Mouse (Mus musculus): ENCODE results near the gene Krtap1-5. TPM values are rescaled to one million over a fixed set of nuclear protein-coding genes. Genes with fewer than 3 reads are reported as not detected.
"Not testable (repeated sequence)": the region's sequence is repeated elsewhere in the genome, so short reads cannot be mapped to it uniquely, and the experiment has no call there.

Gene Krtap1-5
- not detected in 2 replicates for total RNA-seq (2014; fragmentation: Nextera tagmentation)
- total RNA-seq (2017) = not detected in 2 replicates

DNA sequence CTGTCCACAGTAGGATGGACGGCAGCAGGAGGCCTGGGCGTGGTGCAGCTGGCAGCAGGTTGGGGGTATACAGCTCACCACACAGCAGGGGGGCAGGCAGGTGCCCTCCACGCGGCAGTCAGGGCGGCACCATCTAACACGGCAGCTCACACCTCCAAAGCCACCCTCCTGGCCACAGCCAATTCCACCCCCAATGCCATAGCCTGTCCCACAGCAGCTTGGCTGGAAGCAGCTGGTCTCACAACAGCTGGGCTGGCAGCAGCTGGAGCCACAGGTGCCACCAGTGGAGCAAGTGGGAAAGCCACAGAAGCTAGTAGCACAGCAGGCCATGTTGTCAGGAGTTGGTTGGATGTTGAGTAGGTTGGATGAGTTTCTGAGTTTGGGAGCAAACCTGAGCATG, at the start of gene Krtap1-5:
Krtap1-5 (minus strand) TSS at position 381 of the 400 bp plus-strand sequence.
- no peak for ATAC-seq (replicated peaks; ENCODE audit: low FRiP score, low TSS enrichment, poor library complexity, severe bottlenecking)

GRCm38 (mm10) chr11:99628138-99628537, 47.3 kb upstream of the Krtap1-5 start, which contains the start of gene Krtap4-1:
Gene Krtap4-1 (minus strand): TSS chr11:99628238.
- no peak for ATAC-seq (replicated peaks; ENCODE audit: low FRiP score, low TSS enrichment, poor library complexity, severe bottlenecking)

DNA sequence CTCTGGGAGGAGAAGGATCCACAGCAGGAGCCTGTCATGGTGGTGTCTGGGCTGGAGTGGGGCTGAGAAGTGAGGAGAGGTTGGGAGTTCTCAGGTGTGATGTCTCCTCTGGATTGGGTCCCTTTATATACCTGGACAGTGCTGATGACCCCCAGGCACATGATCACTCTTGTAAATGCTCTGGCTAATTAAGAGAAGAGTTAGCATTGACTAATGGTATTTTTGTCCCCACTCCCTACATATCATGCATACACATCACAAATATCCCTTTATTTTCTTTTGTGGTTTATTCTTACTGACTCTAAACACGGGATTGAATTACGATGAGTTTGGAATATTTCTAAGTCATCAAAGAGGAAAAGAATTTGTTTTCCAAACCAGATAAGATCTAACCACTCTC, 39.5 kb upstream of the Krtap1-5 start, which contains the start of gene Gm11562:
Gm11562 (minus strand) TSS at position 101 of the 400 bp plus-strand sequence.
- no peak for ATAC-seq (replicated peaks; ENCODE audit: low FRiP score, low TSS enrichment, poor library complexity, severe bottlenecking)

DNA sequence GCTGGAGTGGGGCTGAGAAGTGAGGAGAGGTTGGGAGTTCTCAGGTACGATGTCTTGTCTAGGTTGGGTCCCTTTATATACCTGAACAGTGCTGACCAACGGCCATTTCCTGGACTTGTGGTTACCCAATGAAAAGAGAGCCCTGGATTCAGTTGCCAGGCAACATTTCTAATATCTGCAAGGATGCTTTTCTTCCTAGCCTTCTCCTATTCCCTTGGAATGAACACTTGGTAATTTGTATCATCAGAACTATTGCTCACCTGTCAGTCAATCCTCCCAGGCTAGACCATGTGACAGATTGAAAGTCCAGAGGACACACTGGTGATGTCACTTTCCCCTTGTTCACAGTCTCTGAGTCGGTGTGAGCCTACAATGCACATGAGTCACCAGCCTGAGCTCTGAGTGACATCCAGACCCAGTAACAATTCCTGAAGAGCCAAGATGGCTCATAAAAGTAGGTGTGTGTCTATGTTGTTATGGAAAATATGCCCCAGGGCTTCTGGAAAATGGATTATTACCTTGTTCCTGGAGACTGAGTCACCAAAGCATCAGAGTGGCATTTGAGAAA, 34.1 kb upstream of the Krtap1-5 start, which contains the start of gene Krtap2-4:
Krtap2-4 (minus strand) TSS at position 51 of the 568 bp plus-strand sequence.
- no peak for ATAC-seq (replicated peaks; ENCODE audit: low FRiP score, low TSS enrichment, poor library complexity, severe bottlenecking)

GRCm38 (mm10) chr11:99610089-99610488, 29.3 kb upstream of the Krtap1-5 start, which contains the start of gene Gm11937:
Gene Gm11937 (minus strand): TSS chr11:99610189.
- ATAC-seq (replicated peaks; ENCODE audit: low FRiP score, low TSS enrichment, poor library complexity, severe bottlenecking) = not testable (repeated sequence)

- ATAC-seq (replicated peaks; ENCODE audit: low FRiP score, low TSS enrichment, poor library complexity, severe bottlenecking) = no peak
These were observed 28.3 kb upstream of the Krtap1-5 start for GRCm38 (mm10) chr11:99609126-99609525.

GRCm38 (mm10) chr11:99603208-99603607, 22.4 kb upstream of the Krtap1-5 start, which contains the start of gene Gm11938:
Gene Gm11938 (minus strand): TSS chr11:99603308.
- not testable (repeated sequence) for ATAC-seq (replicated peaks; ENCODE audit: low FRiP score, low TSS enrichment, poor library complexity, severe bottlenecking)

DNA sequence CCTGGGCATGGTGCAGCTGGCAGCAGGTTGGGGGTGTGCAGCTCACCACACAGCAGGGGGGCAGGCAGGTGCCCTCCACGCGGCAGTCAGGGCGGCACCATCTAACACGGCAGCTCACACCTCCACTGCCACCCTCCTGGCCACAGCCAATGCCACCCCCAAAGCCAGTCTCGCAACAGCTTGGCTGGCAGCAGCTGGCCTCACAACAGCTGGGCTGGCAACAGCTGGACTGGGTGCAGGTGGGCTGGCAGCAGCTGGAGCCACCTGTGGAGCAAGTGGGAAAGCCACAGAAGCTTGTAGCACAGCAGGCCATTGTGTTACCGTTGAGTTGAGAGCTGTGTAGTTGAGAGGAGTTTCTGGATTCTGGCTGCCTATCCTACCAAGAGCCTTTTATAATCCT, 16.9 kb upstream of the Krtap1-5 start, which contains the start of gene Krtap9-3:
Krtap9-3 (minus strand) TSS at position 364 of the 400 bp plus-strand sequence.
- ATAC-seq (replicated peaks; ENCODE audit: low FRiP score, low TSS enrichment, poor library complexity, severe bottlenecking) = not testable (repeated sequence)

- ATAC-seq (replicated peaks; ENCODE audit: low FRiP score, low TSS enrichment, poor library complexity, severe bottlenecking) = no peak
These were observed 10.2 kb upstream of the Krtap1-5 start, which contains the start of gene Krtap1-3 for GRCm38 (mm10) chr11:99590981-99591380. Gene Krtap1-3 (minus strand): TSS chr11:99591339.

DNA sequence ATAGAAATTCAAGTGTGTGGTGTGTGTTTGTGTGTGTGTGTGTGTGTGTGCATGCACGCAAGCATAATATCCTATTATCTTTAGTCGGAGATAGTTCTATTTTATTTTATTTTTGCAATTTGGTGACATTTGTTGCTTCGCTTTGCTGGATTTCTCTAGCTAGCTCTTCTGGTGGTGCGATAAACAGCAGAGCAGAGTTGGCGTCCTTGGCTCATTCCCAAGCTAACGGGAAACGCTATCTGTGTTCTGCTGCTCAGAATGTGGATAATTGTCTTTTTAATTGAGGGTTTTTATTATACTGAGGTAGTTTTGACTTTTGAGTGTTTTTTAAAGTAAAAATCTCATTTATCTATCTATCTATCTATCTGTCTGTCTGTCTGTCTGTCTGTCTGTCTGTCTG, 4.3 kb upstream of the Krtap1-5 start:
- no peak for ATAC-seq (replicated peaks; ENCODE audit: low FRiP score, low TSS enrichment, poor library complexity, severe bottlenecking)

- no peak for ATAC-seq (replicated peaks; ENCODE audit: low FRiP score, low TSS enrichment, poor library complexity, severe bottlenecking)
These were observed 2.5 kb upstream of the Krtap1-5 start, which contains the start of gene Krtap1-4 for GRCm38 (mm10) chr11:99583245-99583704. Gene Krtap1-4 (minus strand): TSS chr11:99583654.

DNA sequence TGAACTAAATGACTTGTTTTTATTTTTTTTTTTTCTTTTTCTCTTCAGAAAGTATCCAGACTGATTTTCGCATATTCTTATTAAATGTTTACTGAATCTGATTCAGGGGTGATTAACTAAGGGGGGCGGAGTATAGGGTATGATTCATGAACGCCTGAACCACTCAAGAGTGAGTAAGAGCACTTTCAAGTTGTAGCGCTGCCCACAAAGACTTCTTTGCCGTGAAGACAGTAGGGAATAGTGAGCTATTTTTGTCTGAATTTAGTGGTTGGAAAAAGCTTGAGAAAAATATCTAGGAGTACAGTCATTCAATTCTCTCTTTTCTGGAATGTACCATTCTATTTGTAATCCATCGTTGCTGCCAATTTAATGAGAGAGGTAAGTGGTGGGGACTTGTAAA, 748 bp upstream of the Krtap1-5 start:
- ATAC-seq (replicated peaks; ENCODE audit: low FRiP score, low TSS enrichment, poor library complexity, severe bottlenecking) = no peak

DNA sequence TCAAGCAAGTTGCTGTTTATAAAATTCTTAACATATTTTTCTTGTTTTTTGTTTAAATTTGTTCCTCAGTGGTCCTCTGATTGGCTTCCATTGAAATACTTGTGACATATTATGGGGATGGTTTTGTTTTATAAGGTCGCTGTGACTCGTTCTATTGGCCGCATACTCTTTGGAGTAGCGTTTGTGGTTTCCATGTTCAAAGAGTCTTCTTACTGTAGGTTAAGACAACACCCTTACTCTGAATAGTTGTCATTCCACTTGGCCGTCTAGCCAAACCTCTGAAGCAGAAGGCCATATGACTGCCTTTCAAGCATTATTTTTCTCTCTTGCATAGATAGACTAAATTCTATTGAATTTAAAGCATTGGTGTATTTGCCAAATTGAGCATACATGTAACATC, 235 bp upstream of the Krtap1-5 start:
- ATAC-seq (replicated peaks; ENCODE audit: low FRiP score, low TSS enrichment, poor library complexity, severe bottlenecking) = no peak

DNA sequence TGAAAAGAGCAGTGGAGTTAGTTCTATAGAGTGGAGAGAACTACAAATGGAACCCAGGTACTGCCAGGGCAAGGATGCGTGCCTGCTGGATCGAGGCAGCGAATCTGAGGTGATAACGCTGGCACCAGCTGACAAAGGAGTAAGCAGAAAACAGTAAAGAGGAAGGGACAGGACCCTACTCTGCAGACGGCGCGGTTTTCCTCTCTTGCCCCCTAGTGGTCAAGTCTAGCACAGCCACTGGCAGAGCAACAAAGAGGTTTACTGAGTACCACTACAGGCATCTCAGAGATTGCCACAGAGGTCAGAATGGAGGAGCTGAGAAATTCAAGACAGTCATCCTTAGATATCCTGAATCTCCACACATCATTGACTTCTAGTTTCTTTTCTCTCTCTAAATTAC, 6.7 kb downstream of the Krtap1-5 start:
- ATAC-seq (replicated peaks; ENCODE audit: low FRiP score, low TSS enrichment, poor library complexity, severe bottlenecking) = peak; percentile 87

DNA sequence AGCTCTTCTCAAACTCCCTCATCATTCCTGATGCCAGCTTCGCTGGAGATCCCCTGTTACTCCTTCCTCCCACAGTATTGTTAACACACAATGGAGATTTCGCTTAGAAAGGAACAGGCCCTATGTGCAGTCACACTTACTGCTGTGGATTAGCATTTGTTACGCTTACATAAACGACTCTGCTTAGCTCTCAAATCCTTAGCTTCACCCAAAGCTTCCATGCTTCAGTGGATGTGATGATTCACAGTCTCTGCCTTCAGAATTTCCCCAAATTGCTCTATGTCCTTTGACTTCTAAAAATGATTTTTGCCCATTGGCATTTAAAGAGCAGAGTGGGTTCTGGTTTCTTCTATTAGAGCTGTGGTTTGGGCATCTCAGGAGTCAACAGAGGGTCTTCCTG, 7.7 kb downstream of the Krtap1-5 start:
- ATAC-seq (replicated peaks; ENCODE audit: low FRiP score, low TSS enrichment, poor library complexity, severe bottlenecking) = no peak

DNA sequence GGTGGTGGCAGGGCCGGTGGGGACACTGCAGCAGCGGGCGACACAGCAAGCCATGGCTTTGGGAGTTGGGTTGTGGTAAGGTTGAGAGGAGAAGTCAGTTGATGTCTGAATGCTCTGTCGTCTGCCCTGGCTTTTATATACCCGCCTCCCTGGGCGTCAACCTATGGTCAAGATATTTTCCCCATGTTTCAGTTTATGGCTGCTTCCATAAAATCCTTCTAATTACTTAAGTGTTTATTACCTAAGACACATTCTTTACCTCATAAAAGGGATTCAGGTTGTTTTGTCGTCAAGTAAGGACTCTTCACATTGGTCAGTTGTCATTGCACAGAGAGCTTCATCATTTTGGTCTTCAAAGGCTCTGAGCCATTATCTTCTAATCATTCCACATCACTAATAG, 14.3 kb downstream of the Krtap1-5 start, which contains the start of gene Krtap3-1:
Krtap3-1 (minus strand) TSS at position 101 of the 400 bp plus-strand sequence.
- ATAC-seq (replicated peaks; ENCODE audit: low FRiP score, low TSS enrichment, poor library complexity, severe bottlenecking) = no peak

DNA sequence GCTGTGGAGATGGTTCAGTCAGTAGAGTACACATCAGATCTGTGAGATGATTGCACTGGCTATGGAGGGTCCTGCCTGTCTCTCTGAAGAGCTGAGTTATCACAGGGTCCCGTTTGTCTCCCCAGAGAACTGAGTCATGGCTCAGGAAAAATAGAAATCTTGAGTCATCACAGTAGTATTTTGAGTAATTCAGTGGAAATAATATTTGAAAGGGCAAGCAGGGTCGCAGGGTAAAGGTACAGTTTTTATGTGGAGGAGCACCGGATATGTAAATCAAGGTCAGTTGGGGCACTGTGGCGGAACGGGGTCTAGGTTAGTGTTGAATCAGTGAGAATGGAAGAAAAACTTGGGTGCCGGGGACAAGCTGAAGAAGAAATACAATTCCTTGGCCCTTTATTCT, 18.2 kb downstream of the Krtap1-5 start:
- no peak for ATAC-seq (replicated peaks; ENCODE audit: low FRiP score, low TSS enrichment, poor library complexity, severe bottlenecking)

DNA sequence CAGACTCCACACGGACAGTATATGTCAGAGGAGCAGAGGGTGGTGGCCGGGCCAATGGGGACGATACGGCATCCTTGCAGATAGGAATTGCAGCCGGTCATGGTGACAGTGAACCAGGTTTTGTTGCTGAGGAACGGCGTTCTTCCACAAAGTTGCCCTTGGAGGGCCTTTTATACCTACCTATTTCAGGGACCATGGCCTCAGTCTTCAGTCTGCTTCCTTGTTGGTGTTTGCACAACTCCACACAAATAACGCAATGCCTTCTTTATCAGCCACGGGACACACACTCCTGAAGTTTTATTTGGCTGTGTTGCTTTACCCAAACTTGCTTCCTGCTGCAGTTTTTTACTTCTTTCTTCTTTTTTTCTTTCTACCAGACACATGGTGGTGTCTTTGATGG, 21.4 kb downstream of the Krtap1-5 start, which contains the start of gene Gm11939:
Gm11939 (minus strand) TSS at position 101 of the 400 bp plus-strand sequence.
- no peak for ATAC-seq (replicated peaks; ENCODE audit: low FRiP score, low TSS enrichment, poor library complexity, severe bottlenecking)

DNA sequence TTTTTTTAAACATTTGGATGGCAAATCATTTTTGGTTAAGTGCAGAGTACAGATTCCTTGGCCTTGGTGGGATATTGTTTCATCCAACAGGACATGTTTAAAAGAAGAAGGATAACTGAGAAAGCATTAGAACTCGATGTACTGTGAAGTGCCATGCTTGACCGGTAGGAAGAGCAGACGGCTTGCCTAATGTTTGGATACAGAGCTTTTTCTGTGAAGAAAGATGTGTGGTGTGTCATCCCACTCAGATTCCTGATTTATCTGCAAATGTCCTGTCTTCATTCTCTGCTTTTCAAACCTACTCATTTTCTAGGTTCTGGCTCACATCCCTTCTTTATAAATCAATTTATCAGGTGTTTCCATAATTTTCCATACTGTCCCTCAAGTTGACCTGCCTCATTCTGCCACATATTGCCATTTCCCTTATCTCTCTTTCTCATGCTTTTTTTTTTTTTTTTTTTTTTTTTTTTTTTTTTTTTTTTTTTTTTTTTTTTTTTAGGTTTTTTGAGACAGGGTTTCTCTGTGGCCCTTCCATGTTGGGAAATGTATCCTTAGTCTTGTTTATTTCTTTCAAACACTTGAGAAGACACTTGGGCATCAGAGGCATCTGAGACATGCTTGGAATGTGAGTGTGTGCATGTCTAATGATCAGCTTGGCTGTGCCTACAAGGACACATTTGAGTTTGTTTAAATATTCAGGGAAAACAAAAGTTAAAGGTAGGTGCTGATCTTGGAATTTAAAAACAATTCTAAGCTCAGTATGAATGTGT, 22.7 kb downstream of the Krtap1-5 start:
- ATAC-seq (replicated peaks; ENCODE audit: low FRiP score, low TSS enrichment, poor library complexity, severe bottlenecking) = no peak

- ATAC-seq (replicated peaks; ENCODE audit: low FRiP score, low TSS enrichment, poor library complexity, severe bottlenecking) = no peak
These were observed 24.1 kb downstream of the Krtap1-5 start, which contains the start of gene Krtap3-2 for GRCm38 (mm10) chr11:99556753-99557152. Gene Krtap3-2 (minus strand): TSS chr11:99556853.

Measured in megakaryocyte-erythroid progenitor cell, adult 5-6 weeks (primary cell).